16 mouse cellular contexts compared by ENCODE assay signal in genomic region chr6:78825901-78826629, GRCm38 (mm10).
DNase-seq lines count a peak whose midpoint lies in the region; ATAC-seq and TF ChIP-seq lines count a peak whose summit lies in the region.
"Had no signal": no experiment of that assay in that cellular context is flagged by ENCODE, and none has a peak within 500 bp of the region (broad histone marks: within the 10 kb centered on the region; RNA-seq: fewer than 3 reads in every experiment).

No protein-coding gene starts in this region.

- peaks cover 3% of the 10 kb centered on the region; the same call in 1 of the 2 replicates for H3K4me1 ChIP-seq in forebrain, embryonic 11.5 days (replicated peaks; ENCODE audit: control insufficient read depth, insufficient read depth, low read length)
- 0 out of 2 replicates have a peak, but pooled peaks cover 2% of the 10 kb centered on the region for H3K4me1 ChIP-seq in forebrain, embryonic 15.5 days
- no peaks in the 10 kb centered on the region for H3K4me1 ChIP-seq in kidney, postnatal 0 days (replicated peaks; ENCODE audit: insufficient read depth, low read length)
- no peaks in the 10 kb centered on the region for H3K4me1 ChIP-seq in hindbrain, embryonic 11.5 days (replicated peaks; ENCODE audit: control insufficient read depth, insufficient read depth, low read length)
- H3K4me1 ChIP-seq in midbrain, postnatal 0 days (ENCODE audit: insufficient read depth, low read length) = no peaks in the 10 kb centered on the region
- H3K4me1 ChIP-seq: liver, embryonic 12.5 days; megakaryocyte, embryonic 14.5 days had no signal

- H3K9me3 ChIP-seq in forebrain, embryonic 11.5 days (ENCODE audit: control insufficient read depth, low read length) = no peaks in the 10 kb centered on the region
- H3K9me3 ChIP-seq in forebrain, embryonic 15.5 days = no peaks in the 10 kb centered on the region
- no peaks in the 10 kb centered on the region for H3K9me3 ChIP-seq in kidney, postnatal 0 days (replicated peaks; ENCODE audit: low read length)
- H3K9me3 ChIP-seq in hindbrain, embryonic 11.5 days (ENCODE audit: control insufficient read depth, low read length) = no peaks in the 10 kb centered on the region
- peaks cover 3% of the 10 kb centered on the region; the same call in 1 of the 2 replicates for H3K9me3 ChIP-seq in midbrain, postnatal 0 days (ENCODE audit: low read length)
- H3K9me3 ChIP-seq: liver, embryonic 12.5 days had no signal

- peak; percentile 75 for ATAC-seq in forebrain, embryonic 11.5 days (replicated peaks; ENCODE audit: low FRiP score)
- no peak for ATAC-seq in forebrain, embryonic 15.5 days (replicated peaks)
- no peak for ATAC-seq in kidney, postnatal 0 days (replicated peaks; ENCODE audit: low FRiP score, low read depth)
- ATAC-seq in hindbrain, embryonic 11.5 days (ENCODE audit: low FRiP score) = peak; percentile 68
- ATAC-seq in midbrain, postnatal 0 days (ENCODE audit: low FRiP score) = no peak
- no peak for ATAC-seq in megakaryocyte, adult 5-6 weeks (ENCODE audit: poor library complexity, severe bottlenecking)
- ATAC-seq: liver, embryonic 12.5 days; lung, postnatal 0 days; Patski had no signal

- no peaks in the 10 kb centered on the region for H3K36me3 ChIP-seq in forebrain, embryonic 11.5 days (ENCODE audit: control insufficient read depth, insufficient read depth, low read length)
- no peaks in the 10 kb centered on the region for H3K36me3 ChIP-seq in forebrain, embryonic 15.5 days
- no peaks in the 10 kb centered on the region for H3K36me3 ChIP-seq in kidney, postnatal 0 days (ENCODE audit: insufficient read depth, low read length)
- no peaks in the 10 kb centered on the region for H3K36me3 ChIP-seq in hindbrain, embryonic 11.5 days (ENCODE audit: control insufficient read depth, insufficient read depth, low read length)
- H3K36me3 ChIP-seq in midbrain, postnatal 0 days (ENCODE audit: insufficient read depth, low read length) = no peaks in the 10 kb centered on the region
- H3K36me3 ChIP-seq: liver, embryonic 12.5 days had no signal

- H3K4me3 ChIP-seq in forebrain, embryonic 11.5 days (ENCODE audit: low read depth, low read length) = no peak overlapping the region
- H3K4me3 ChIP-seq in forebrain, embryonic 15.5 days = no peak overlapping the region
- no peak overlapping the region for H3K4me3 ChIP-seq in kidney, postnatal 0 days (replicated peaks; ENCODE audit: low read depth, low read length)
- H3K4me3 ChIP-seq in hindbrain, embryonic 11.5 days (ENCODE audit: low read depth, low read length) = no peak overlapping the region
- H3K4me3 ChIP-seq in midbrain, postnatal 0 days (ENCODE audit: low read depth, low read length) = no peak overlapping the region
- H3K4me3 ChIP-seq: liver, embryonic 12.5 days; megakaryocyte, embryonic 14.5 days had no signal

- TF ChIP-seq CTCF in kidney, postnatal 0 days (IDR thresholded peaks at IDR 0.05; ENCODE audit: low read depth) = no peak
- no peak for TF ChIP-seq CTCF in midbrain, postnatal 0 days (IDR thresholded peaks at IDR 0.05)

- H3K27me3 ChIP-seq in forebrain, embryonic 11.5 days (ENCODE audit: control insufficient read depth, insufficient read depth, low read length) = no peaks in the 10 kb centered on the region
- H3K27me3 ChIP-seq in forebrain, embryonic 15.5 days = no peaks in the 10 kb centered on the region
- no peaks in the 10 kb centered on the region for H3K27me3 ChIP-seq in kidney, postnatal 0 days (ENCODE audit: insufficient read depth, low read length)
- no peaks in the 10 kb centered on the region for H3K27me3 ChIP-seq in hindbrain, embryonic 11.5 days (ENCODE audit: control insufficient read depth, insufficient read depth, low read length)
- H3K27me3 ChIP-seq in midbrain, postnatal 0 days (ENCODE audit: insufficient read depth, low read length) = no peaks in the 10 kb centered on the region
- H3K27me3 ChIP-seq: liver, embryonic 12.5 days; megakaryocyte, embryonic 14.5 days; Patski had no signal

- WGBS in forebrain, embryonic 11.5 days = 57% methylated on average over 6 of the region's 6 CpGs
- WGBS in forebrain, embryonic 15.5 days = 29% methylated on average over 6 of the region's 6 CpGs
- 33% methylated on average over 6 of the region's 6 CpGs for WGBS in kidney, postnatal 0 days
- WGBS in hindbrain, embryonic 11.5 days = 53% methylated on average over 6 of the region's 6 CpGs
- WGBS in midbrain, postnatal 0 days = 48% methylated on average over 6 of the region's 6 CpGs

- no peak for DNase-seq in forebrain, embryonic 11.5 days (ENCODE audit: low spot score)
- peak; percentile 47 for DNase-seq in kidney, postnatal 0 days (ENCODE audit: low spot score)
- no peak for DNase-seq in kidney, adult 8-10 months
- peak; percentile 21 for DNase-seq in hindbrain, embryonic 11.5 days (ENCODE audit: low spot score)
- peak; percentile 22 for DNase-seq in midbrain, postnatal 0 days (ENCODE audit: low spot score)
- DNase-seq in right cerebral cortex, postnatal 25 days = no peak
- DNase-seq: adrenal gland, postnatal 36 days; B cell, adult 2 months; gastrocnemius, postnatal 25 days; kidney, postnatal 25 days had no signal

- H3K4me2 ChIP-seq in forebrain, embryonic 11.5 days (ENCODE audit: low read depth, low read length, severe bottlenecking) = no peak overlapping the region
- no peak overlapping the region for H3K4me2 ChIP-seq in forebrain, embryonic 15.5 days (replicated peaks)
- H3K4me2 ChIP-seq in kidney, postnatal 0 days (ENCODE audit: low read length) = no peak overlapping the region
- no peak overlapping the region for H3K4me2 ChIP-seq in hindbrain, embryonic 11.5 days (replicated peaks; ENCODE audit: low read depth, low read length)
- H3K4me2 ChIP-seq in midbrain, postnatal 0 days (ENCODE audit: low read depth, low read length, poor library complexity, severe bottlenecking) = no peak overlapping the region
- H3K4me2 ChIP-seq: liver, embryonic 12.5 days had no signal

- no peak overlapping the region for H3K9ac ChIP-seq in forebrain, embryonic 11.5 days (ENCODE audit: low read length)
- no peak overlapping the region for H3K9ac ChIP-seq in forebrain, embryonic 15.5 days (replicated peaks)
- H3K9ac ChIP-seq in kidney, postnatal 0 days (ENCODE audit: low read depth, low read length) = no peak overlapping the region
- no peak overlapping the region for H3K9ac ChIP-seq in hindbrain, embryonic 11.5 days (ENCODE audit: low read depth, low read length)
- no peak overlapping the region for H3K9ac ChIP-seq in midbrain, postnatal 0 days (replicated peaks; ENCODE audit: low read length, poor library complexity, severe bottlenecking)
- H3K9ac ChIP-seq: liver, embryonic 12.5 days had no signal

- H3K27ac ChIP-seq in forebrain, embryonic 11.5 days (ENCODE audit: low read depth, low read length) = no peak overlapping the region
- H3K27ac ChIP-seq in forebrain, embryonic 15.5 days (replicated peaks) = no peak overlapping the region
- H3K27ac ChIP-seq in kidney, postnatal 0 days = no peak overlapping the region
- no peak overlapping the region for H3K27ac ChIP-seq in hindbrain, embryonic 11.5 days (ENCODE audit: low read depth, low read length)
- H3K27ac ChIP-seq in midbrain, postnatal 0 days (ENCODE audit: low read depth, low read length) = no peak overlapping the region
- H3K27ac ChIP-seq: liver, embryonic 12.5 days had no signal

Comparison
In these comparisons a context has a peak if more than half of its experiments do, and no peak if none do; other contexts are left out.
1. ATAC-seq: peak in forebrain, embryonic 11.5 days (single experiment) and hindbrain, embryonic 11.5 days (single experiment); none in forebrain, embryonic 15.5 days (single experiment), kidney, postnatal 0 days (single experiment), midbrain, postnatal 0 days (single experiment) and megakaryocyte, adult 5-6 weeks (single experiment).
2. DNase-seq: peak in kidney, postnatal 0 days (single experiment), hindbrain, embryonic 11.5 days (single experiment) and midbrain, postnatal 0 days (single experiment); none in forebrain, embryonic 11.5 days (single experiment), kidney, adult 8-10 months (0 of 2) and right cerebral cortex, postnatal 25 days (single experiment).